Mouse (Mus musculus) kidney, adult 11 months (tissue): ENCODE data around the gene Rhbdd1.

Experiments
- DNase-seq: peaks from one replicate; pipeline ENCODE4 v3.0.0; 2022

The Rhbdd1 gene

GRCm38 (mm10) chr1:82316111-82316745, at the start of gene Rhbdd1:
Gene Rhbdd1 (plus strand): TSS chr1:82316452.
- DNase-seq = peak; percentile 96

GRCm38 (mm10) chr1:82267547-82267946, 48.7 kb upstream of the Rhbdd1 start:
- DNase-seq = no peak

GRCm38 (mm10) chr1:82272231-82272630, 44.0 kb upstream of the Rhbdd1 start:
- no peak for DNase-seq

- DNase-seq = no peak
These were observed 42.7 kb upstream of the Rhbdd1 start for GRCm38 (mm10) chr1:82273529-82273928.

GRCm38 (mm10) chr1:82274361-82274760, 41.9 kb upstream of the Rhbdd1 start:
- no peak for DNase-seq

GRCm38 (mm10) chr1:82279768-82280167, 36.5 kb upstream of the Rhbdd1 start:
- DNase-seq = no peak

- no peak for DNase-seq
These were observed 34.4 kb upstream of the Rhbdd1 start for GRCm38 (mm10) chr1:82281823-82282222.

GRCm38 (mm10) chr1:82282992-82283611, 33.1 kb upstream of the Rhbdd1 start:
- peak; percentile 90 for DNase-seq

- peak; percentile 45 for DNase-seq
These were observed 32.4 kb upstream of the Rhbdd1 start for GRCm38 (mm10) chr1:82283901-82284301.

GRCm38 (mm10) chr1:82284403-82284802, 31.8 kb upstream of the Rhbdd1 start:
- no peak for DNase-seq

GRCm38 (mm10) chr1:82285461-82286189, 30.6 kb upstream of the Rhbdd1 start:
- DNase-seq = no peak

- no peak for DNase-seq
These were observed 29.8 kb upstream of the Rhbdd1 start for GRCm38 (mm10) chr1:82286190-82287051.

- peak; percentile 20 for DNase-seq
These were observed 29.0 kb upstream of the Rhbdd1 start for GRCm38 (mm10) chr1:82287052-82287775.

- DNase-seq = peak; percentile 17
These were observed 28.4 kb upstream of the Rhbdd1 start for GRCm38 (mm10) chr1:82287776-82288325.

GRCm38 (mm10) chr1:82288421-82288990, 27.7 kb upstream of the Rhbdd1 start:
- DNase-seq = no peak

- DNase-seq = peak; percentile 22
These were observed 26.9 kb upstream of the Rhbdd1 start for GRCm38 (mm10) chr1:82289116-82289989.

- peak; percentile 58 for DNase-seq
These were observed 26.1 kb upstream of the Rhbdd1 start for GRCm38 (mm10) chr1:82289990-82290681.

GRCm38 (mm10) chr1:82290723-82291150, 25.5 kb upstream of the Rhbdd1 start:
- peak; percentile 78 for DNase-seq

- DNase-seq = peak; percentile 89
These were observed 25.0 kb upstream of the Rhbdd1 start, which contains the start of gene Irs1 for GRCm38 (mm10) chr1:82291151-82291797. Gene Irs1 (minus strand): TSS chr1:82291416.
